Mouse (Mus musculus) testis, adult 2 months (tissue): ENCODE results near the gene 2700097O09Rik.

ENCODE experiments used
- CTCF ChIP-seq: fragments of 200-500 bp; IDR thresholded peaks from 2 replicates; pipeline ENCODE4 v1.5.1; 2012; ENCODE audit warnings: low read depth, mild to moderate bottlenecking, inconsistent platforms, low read length, moderate library complexity; ENCODE audit not compliant: control insufficient read depth, insufficient read depth, insufficient replicate concordance
- POLR2A ChIP-seq: fragments of 200-500 bp; IDR thresholded peaks from 2 replicates; pipeline ENCODE4 v1.6.1; 2012; ENCODE audit warnings: low read depth, mild to moderate bottlenecking, inconsistent platforms, low read length, moderate library complexity; ENCODE audit not compliant: control insufficient read depth

DNA sequence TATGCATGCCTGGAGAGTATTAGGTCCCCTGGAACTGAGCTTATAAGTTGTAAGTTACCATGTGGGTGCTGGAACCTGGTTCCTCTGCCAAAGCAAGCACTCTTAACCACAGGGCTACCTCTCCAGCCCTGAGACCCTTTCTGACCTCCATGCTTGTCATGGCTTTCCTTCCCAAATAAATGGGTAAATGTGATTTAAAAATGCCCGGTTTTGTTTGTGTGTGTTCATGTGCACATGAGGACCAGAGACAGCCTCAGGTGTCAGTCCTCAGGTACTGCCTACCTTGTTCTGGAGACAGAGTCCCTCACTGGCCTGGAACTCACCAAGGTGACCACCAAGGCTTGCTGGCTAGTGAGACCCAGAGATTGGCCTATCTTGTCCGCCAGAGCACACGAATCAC lies 75.5 kb downstream of the 2700097O09Rik start:
- no peak for TF ChIP-seq CTCF
- no peak for TF ChIP-seq POLR2A
